Mouse (Mus musculus): Measurements from ENCODE around the gene Tmem202. TPM values are rescaled to one million over a fixed set of nuclear protein-coding genes. Genes with fewer than 3 reads are reported as not detected.

The Tmem202 gene
- polyA plus RNA-seq, 1 experiment = 0.35 TPM

DNA sequence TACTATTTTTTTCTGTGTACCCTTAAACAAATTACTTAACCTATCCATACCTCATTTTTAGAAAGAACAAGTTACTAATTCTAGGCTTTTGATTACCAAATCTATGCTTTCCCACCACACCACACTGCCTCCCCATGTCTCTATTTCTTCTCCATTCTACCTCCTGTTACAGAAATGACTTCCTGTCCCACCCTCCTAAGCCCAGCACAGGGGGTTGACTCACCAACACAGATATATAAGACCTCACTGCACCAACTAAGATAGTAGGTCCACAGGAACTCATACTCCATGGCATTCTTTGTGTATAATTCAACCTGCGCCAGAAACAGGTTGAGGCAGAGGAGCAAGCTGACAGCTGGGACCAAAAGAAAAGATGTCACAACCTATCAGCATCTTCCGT is 20.3 kb downstream of the Tmem202 start:
- no peaks in the 10 kb centered on the region for H3K79me2 ChIP-seq (ENCODE audit: control insufficient read depth, insufficient read depth)
- no peaks in the 10 kb centered on the region for H3K36me3 ChIP-seq (ENCODE audit: control insufficient read depth, insufficient read depth)
- H3ac ChIP-seq (ENCODE audit: control insufficient read depth, insufficient read length, low read depth) = no peak overlapping the region
- H3K4me3 ChIP-seq (ENCODE audit: insufficient read depth, poor library complexity, severe bottlenecking) = no peak overlapping the region
- no peaks in the 10 kb centered on the region for H3K27me3 ChIP-seq (ENCODE audit: control insufficient read depth, insufficient read depth, insufficient read length)
- TF ChIP-seq FOSL1 (IDR thresholded peaks at IDR 0.05; ENCODE audit: insufficient read depth, low read length, poor library complexity, severe bottlenecking) (no peak), MYOD1 (IDR thresholded peaks at IDR 0.05; ENCODE audit: control insufficient read depth, insufficient read length, low read depth) (no peak)
- no peaks in the 10 kb centered on the region for H3K79me3 ChIP-seq (ENCODE audit: low read depth)

DNA sequence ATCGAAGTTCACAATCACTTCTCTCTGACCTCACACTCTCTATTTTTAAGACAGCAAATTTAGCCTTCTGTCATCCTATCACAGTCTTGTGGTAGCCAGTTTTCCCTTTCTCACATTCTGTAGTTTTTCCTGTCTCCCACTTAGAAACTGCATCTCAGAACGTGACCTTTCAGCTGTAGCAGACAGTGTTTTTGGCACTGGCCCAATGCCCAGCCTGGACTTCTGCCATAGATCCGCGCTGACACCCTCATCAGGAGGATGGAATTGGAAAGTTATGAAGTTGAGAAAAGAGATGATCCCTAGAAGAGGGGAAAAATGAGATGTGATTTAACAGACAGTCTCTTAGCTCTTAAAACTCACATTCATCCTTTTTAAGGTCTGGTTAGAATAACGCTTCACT is 20.7 kb downstream of the Tmem202 start:
- no peak for TF ChIP-seq CTCF (IDR thresholded peaks at IDR 0.05; ENCODE audit: control insufficient read depth, insufficient read depth, insufficient read length)
- TF ChIP-seq CEBPB (IDR thresholded peaks at IDR 0.05; ENCODE audit: low read depth) = no peak
- TF ChIP-seq MYOG (IDR thresholded peaks at IDR 0.05; ENCODE audit: control insufficient read depth, extremely low read depth, insufficient read length) = no peak
- TF ChIP-seq FOSL1 (IDR thresholded peaks at IDR 0.05; ENCODE audit: insufficient read depth, low read length, poor library complexity, severe bottlenecking) = no peak
- no peak for TF ChIP-seq USF1 (IDR thresholded peaks at IDR 0.05; ENCODE audit: low read depth)
- TF ChIP-seq MYOD1 (IDR thresholded peaks at IDR 0.05; ENCODE audit: control insufficient read depth, insufficient read length, low read depth) = no peak
- Histone ChIP-seq H3K4me3 (ENCODE audit: insufficient read depth, poor library complexity, severe bottlenecking) (no peak overlapping the region), H3K27me3 (ENCODE audit: control insufficient read depth, insufficient read depth, insufficient read length) (no peaks in the 10 kb centered on the region), H3K79me3 (ENCODE audit: low read depth) (no peaks in the 10 kb centered on the region), H3K36me3 (ENCODE audit: control insufficient read depth, insufficient read depth) (no peaks in the 10 kb centered on the region), H3ac (ENCODE audit: control insufficient read depth, insufficient read length, low read depth) (no peak overlapping the region), H3K79me2 (ENCODE audit: control insufficient read depth, insufficient read depth) (no peaks in the 10 kb centered on the region)

DNA sequence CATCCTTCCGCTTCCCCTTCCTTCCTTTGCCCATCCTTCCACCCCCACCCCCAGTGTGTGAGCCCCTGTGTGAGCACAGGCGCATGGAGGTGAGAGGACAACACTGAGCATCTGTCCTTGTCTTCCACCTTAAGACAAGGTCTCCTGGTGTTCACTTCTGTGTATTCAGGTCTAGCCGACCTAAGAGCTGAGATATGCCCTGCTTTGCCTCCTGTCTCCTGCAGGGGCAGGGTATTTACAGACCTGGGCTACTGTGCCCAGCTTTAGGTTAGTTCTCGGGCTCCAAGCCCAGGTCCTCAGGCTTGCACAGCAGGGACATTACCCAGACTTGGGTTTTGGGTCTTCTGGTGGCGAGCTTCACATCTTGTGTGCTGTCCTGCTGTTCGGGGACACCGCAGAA is 22.5 kb downstream of the Tmem202 start:
- Histone ChIP-seq H3K27me3 (ENCODE audit: control insufficient read depth, insufficient read depth, insufficient read length) (no peaks in the 10 kb centered on the region), H3K36me3 (ENCODE audit: control insufficient read depth, insufficient read depth) (no peaks in the 10 kb centered on the region), H3ac (ENCODE audit: control insufficient read depth, insufficient read length, low read depth) (no peak overlapping the region), H3K79me3 (ENCODE audit: low read depth) (no peaks in the 10 kb centered on the region), H3K79me2 (ENCODE audit: control insufficient read depth, insufficient read depth) (no peaks in the 10 kb centered on the region), H3K4me3 (ENCODE audit: insufficient read depth, poor library complexity, severe bottlenecking) (no peak overlapping the region)
- TF ChIP-seq USF1 (IDR thresholded peaks at IDR 0.05; ENCODE audit: low read depth) = no peak
- no peak for TF ChIP-seq FOSL1 (IDR thresholded peaks at IDR 0.05; ENCODE audit: insufficient read depth, low read length, poor library complexity, severe bottlenecking)
- no peak for TF ChIP-seq CTCF (IDR thresholded peaks at IDR 0.05; ENCODE audit: control insufficient read depth, insufficient read depth, insufficient read length)
- no peak for TF ChIP-seq CEBPB (IDR thresholded peaks at IDR 0.05; ENCODE audit: low read depth)
- TF ChIP-seq MYOG (IDR thresholded peaks at IDR 0.05; ENCODE audit: control insufficient read depth, extremely low read depth, insufficient read length) = no peak
- TF ChIP-seq MYOD1 (IDR thresholded peaks at IDR 0.05; ENCODE audit: control insufficient read depth, insufficient read length, low read depth) = no peak
- TF ChIP-seq MAX (IDR thresholded peaks at IDR 0.05) = no peak

DNA sequence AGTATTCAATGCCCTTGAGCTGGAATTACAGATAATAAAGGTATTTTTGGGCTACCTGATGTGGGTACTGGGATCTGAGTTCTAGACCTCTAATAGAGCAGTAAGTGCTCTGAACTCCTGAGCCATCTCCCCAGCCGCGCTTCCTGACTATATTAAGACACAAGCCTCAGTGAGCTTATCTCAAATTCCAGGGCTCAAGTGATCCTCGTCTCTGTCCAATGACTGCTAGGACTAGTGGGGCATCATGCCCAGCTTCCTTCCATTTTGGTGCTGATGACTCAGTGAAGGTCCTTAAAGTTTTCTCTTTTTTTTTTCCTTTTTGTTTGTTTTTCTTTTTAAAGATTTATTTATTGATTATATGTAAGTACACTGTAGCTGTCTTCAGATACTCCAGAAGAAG is 24.6 kb downstream of the Tmem202 start:
- no peaks in the 10 kb centered on the region for H3K79me2 ChIP-seq (ENCODE audit: control insufficient read depth, insufficient read depth)
- H3ac ChIP-seq (ENCODE audit: control insufficient read depth, insufficient read length, low read depth) = no peak overlapping the region
- H3K27me3 ChIP-seq (ENCODE audit: control insufficient read depth, insufficient read depth, insufficient read length) = no peaks in the 10 kb centered on the region
- TF ChIP-seq MAX (IDR thresholded peaks at IDR 0.05) (no peak), MYOG (IDR thresholded peaks at IDR 0.05; ENCODE audit: control insufficient read depth, extremely low read depth, insufficient read length) (no peak), FOSL1 (IDR thresholded peaks at IDR 0.05; ENCODE audit: insufficient read depth, low read length, poor library complexity, severe bottlenecking) (no peak), USF1 (IDR thresholded peaks at IDR 0.05; ENCODE audit: low read depth) (no peak), MYOD1 (IDR thresholded peaks at IDR 0.05; ENCODE audit: control insufficient read depth, insufficient read length, low read depth) (no peak), CTCF (IDR thresholded peaks at IDR 0.05; ENCODE audit: control insufficient read depth, insufficient read depth, insufficient read length) (no peak)
- no peak overlapping the region for H3K4me3 ChIP-seq (ENCODE audit: insufficient read depth, poor library complexity, severe bottlenecking)
- H3K36me3 ChIP-seq (ENCODE audit: control insufficient read depth, insufficient read depth) = no peaks in the 10 kb centered on the region
- H3K79me3 ChIP-seq (ENCODE audit: low read depth) = no peaks in the 10 kb centered on the region

DNA sequence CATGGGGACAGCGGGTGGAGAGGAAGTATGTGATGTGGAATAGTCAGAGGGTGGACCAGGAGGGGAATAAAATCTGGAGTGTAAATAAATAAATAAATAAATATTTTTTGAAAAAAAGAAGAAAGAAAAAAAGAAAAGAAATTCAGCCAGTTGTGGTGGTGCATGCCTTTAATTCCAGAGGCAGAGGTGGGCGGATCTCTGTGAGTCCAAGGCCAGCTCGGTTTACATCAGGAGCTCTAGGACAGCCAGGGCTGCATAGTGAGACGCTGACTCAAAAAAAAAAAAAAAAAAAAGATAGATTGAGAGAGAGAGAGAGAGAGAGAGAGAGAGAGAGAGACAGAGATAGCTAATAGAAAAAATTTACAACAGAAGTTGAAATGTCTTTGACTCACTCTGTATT is 27.3 kb downstream of the Tmem202 start:
- no peak for TF ChIP-seq MAX (IDR thresholded peaks at IDR 0.05)
- no peak for TF ChIP-seq USF1 (IDR thresholded peaks at IDR 0.05; ENCODE audit: low read depth)
- TF ChIP-seq CTCF (IDR thresholded peaks at IDR 0.05; ENCODE audit: control insufficient read depth, insufficient read depth, insufficient read length) = no peak
- TF ChIP-seq MYOD1 (IDR thresholded peaks at IDR 0.05; ENCODE audit: control insufficient read depth, insufficient read length, low read depth) = no peak
- no peak for TF ChIP-seq MYOG (IDR thresholded peaks at IDR 0.05; ENCODE audit: control insufficient read depth, extremely low read depth, insufficient read length)
- no peak for TF ChIP-seq CEBPB (IDR thresholded peaks at IDR 0.05; ENCODE audit: low read depth)
- no peak for TF ChIP-seq FOSL1 (IDR thresholded peaks at IDR 0.05; ENCODE audit: insufficient read depth, low read length, poor library complexity, severe bottlenecking)
- H3K79me2 ChIP-seq (ENCODE audit: control insufficient read depth, insufficient read depth) = no peaks in the 10 kb centered on the region
- no peaks in the 10 kb centered on the region for H3K36me3 ChIP-seq (ENCODE audit: control insufficient read depth, insufficient read depth)
- H3ac ChIP-seq (ENCODE audit: control insufficient read depth, insufficient read length, low read depth) = no peak overlapping the region
- no peaks in the 10 kb centered on the region for H3K79me3 ChIP-seq (ENCODE audit: low read depth)
- no peak overlapping the region for H3K4me3 ChIP-seq (ENCODE audit: insufficient read depth, poor library complexity, severe bottlenecking)
- H3K27me3 ChIP-seq (ENCODE audit: control insufficient read depth, insufficient read depth, insufficient read length) = no peaks in the 10 kb centered on the region

DNA sequence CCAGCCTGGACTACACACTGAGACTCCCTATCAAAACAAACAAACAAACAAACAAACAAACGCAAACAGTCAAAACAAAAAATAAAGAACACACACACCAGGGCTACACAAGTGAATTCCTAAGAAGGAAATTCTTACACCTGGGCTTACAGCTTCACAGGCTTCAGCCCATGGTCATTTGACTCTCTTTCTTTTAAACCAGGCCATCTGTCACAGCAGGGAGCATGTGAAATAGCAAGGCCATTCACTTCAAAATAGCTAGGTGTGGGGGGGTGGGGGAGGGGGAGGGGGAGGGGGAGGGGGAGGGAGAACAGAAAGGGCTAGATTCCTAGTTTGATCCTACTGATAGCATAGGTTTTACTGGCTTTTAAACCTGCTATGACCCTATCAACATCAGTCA is 31.5 kb downstream of the Tmem202 start:
- no peak for TF ChIP-seq MAX (IDR thresholded peaks at IDR 0.05)
- TF ChIP-seq MYOG (IDR thresholded peaks at IDR 0.05; ENCODE audit: control insufficient read depth, extremely low read depth, insufficient read length) = no peak
- TF ChIP-seq FOSL1 (IDR thresholded peaks at IDR 0.05; ENCODE audit: insufficient read depth, low read length, poor library complexity, severe bottlenecking) = no peak
- TF ChIP-seq USF1 (IDR thresholded peaks at IDR 0.05; ENCODE audit: low read depth) = no peak
- TF ChIP-seq CEBPB (IDR thresholded peaks at IDR 0.05; ENCODE audit: low read depth) = no peak
- no peak for TF ChIP-seq CTCF (IDR thresholded peaks at IDR 0.05; ENCODE audit: control insufficient read depth, insufficient read depth, insufficient read length)
- Histone ChIP-seq H3K79me3 (ENCODE audit: low read depth) (no peaks in the 10 kb centered on the region), H3K4me3 (ENCODE audit: insufficient read depth, poor library complexity, severe bottlenecking) (no peak overlapping the region), H3K79me2 (ENCODE audit: control insufficient read depth, insufficient read depth) (no peaks in the 10 kb centered on the region), H3K27me3 (ENCODE audit: control insufficient read depth, insufficient read depth, insufficient read length) (no peaks in the 10 kb centered on the region), H3ac (ENCODE audit: control insufficient read depth, insufficient read length, low read depth) (no peak overlapping the region), H3K36me3 (ENCODE audit: control insufficient read depth, insufficient read depth) (no peaks in the 10 kb centered on the region)
